Mouse (Mus musculus) frontal cortex, postnatal 36 days (tissue): ENCODE results near the gene Uaca.

Experiments
- DNase-seq, 2 experiments: peaks; one replicate each; pipeline ENCODE4 v3.0.0; 2022; ENCODE audit warnings: low spot score in 2 of 2

Uaca gene

GRCm38 (mm10) chr9:60878630-60879029, 84.3 kb downstream of the Uaca start:
- no peak for DNase-seq

DNA sequence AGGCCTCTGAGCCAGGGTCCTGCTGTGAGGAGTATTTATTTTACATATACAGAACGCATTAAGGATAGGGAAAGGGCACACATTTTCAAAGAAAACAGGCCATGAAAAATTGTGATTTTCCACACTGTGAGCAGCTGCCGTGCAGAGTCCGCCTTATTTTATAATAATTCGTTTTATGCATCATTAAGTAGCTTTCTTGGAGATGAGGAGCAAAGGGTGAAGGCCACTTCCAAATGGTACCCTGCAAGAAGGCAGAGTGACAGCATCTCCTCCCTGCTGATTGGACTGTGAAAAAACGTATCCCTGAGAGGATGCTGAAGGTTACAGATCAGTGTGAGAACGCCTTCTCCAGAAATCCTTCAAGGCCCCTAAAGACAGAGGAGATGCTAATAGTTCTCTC, 90.8 kb downstream of the Uaca start:
- no peak for DNase-seq

GRCm38 (mm10) chr9:60886431-60887371, 92.4 kb downstream of the Uaca start:
- DNase-seq = peak; percentile 21 to 34

DNA sequence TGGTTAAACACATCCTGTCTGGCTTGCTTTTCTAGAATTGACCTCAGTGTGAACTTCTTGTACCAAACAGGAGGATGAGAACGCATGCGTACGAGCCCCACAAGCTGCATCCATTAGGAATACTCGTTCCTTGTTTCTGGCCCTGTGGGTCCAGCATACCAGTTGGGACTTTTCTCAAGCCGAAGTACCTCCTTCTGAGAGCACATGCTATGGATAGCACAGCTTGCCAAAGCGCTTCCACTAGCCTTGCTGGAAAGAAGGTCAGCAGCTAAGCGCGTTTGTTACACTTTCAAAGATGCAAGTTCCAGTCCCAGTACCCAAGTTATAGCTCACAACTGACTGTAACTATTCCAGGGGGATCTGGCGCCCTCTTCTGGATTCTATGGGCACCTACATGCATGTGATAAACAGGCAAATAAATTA, 93.1 kb downstream of the Uaca start:
- peak in 1 of 2 experiments; percentile 14 for DNase-seq

DNA sequence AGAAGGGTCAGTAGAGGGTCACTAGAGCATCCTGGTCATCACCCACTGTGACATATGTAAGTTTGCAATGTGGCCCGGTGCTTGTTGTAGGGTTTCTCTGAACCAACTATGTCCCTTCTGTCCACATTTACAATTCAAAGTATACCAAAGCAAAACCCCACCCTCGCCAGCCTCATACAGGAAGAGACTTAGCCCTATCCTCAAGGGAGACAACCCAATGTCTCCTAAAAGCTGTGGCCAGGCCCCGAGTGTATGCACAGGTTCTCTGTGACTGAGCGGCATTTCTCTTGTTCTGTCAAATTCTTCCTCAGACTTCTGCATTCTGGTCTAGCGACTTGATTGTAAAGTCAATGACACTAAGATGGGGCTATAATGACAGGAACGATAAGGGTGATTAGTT, 99.2 kb downstream of the Uaca start:
- no peak for DNase-seq

DNA sequence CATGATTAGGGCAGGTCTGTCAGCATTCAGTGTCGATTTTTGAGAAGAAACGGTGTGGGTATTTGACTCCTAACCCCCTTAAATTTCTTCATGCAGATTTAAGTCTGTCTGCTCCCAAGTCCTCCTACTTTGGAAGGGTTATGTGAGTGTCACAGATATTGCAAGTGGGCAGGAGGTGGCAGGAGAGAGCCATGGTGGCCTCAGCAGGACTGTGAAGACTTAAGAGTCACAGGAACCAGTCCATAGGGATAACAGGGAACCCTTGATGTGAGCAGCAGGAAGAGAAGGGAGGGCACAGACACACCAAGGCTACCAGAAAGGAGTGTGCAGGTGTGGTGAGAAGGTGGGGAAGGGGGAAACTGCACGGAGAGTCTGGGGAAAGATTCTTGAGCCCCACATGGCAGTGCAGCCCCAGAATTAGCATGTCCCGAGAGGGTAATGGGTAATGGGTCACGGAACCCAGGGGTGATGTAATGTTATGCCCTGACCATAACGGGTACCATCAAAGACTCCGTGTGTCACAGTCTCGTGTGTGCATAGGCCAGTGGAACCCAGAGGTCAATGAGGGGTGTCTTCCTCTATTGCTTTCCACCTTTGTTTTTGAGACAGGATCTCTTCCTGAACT, 101.3 kb downstream of the Uaca start:
- DNase-seq = peak; percentile 41 to 69

GRCm38 (mm10) chr9:60898291-60899020, 104.1 kb downstream of the Uaca start:
- no peak for DNase-seq

DNA sequence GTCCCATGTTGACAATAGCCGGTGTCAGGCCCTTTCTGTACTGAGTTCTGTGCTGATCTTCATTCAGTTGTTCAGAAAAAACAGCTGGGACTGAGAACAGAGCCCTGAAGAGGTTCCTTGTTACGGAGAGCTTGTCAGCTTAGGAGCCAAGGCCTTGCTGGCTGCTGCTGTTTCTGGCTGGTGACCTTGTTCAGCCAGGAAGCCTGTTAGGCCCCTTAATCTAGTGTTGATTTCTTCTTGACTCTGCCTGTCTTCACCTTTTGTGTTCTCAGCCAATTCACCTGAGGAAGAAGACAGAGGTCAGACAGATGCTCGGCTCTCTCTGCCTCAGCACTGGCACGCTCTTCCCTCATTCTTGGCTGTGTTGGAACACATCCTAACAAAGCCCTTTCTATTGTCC, 104.9 kb downstream of the Uaca start:
- no peak for DNase-seq

DNA sequence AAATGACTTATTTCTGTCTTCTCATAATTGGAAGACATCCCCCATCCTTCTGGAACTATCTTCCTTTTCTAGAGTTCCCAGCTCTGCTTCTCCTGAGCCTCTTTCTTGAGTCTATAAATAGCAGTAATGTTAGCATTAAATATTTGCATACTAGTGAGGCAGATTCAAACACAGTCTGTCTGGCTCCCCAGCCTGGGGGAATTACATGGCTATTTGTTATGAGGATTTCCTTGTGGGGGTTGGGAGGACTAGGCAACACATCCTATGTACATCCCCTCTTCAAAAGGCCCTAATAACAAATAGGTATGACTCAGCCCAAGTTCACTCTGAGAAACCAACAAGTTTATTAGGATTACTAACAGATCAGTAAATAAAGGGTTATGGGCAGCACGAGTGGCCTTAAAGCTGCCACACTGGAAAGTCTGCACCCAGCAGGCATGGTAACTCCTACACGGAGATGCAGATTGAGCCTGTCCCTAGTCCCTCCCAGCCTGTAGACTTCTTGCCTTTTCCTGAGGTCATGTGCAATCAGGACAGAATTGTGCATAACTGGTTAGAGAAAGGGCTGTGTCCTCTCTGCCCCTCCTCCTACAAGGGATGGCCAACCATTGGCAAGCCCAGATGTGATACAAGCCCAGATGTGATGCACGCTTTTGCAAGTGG, 105.6 kb downstream of the Uaca start:
- DNase-seq = no peak

- DNase-seq = no peak
Measured at GRCm38 (mm10) chr9:60912266-60912665, 117.9 kb downstream of the Uaca start.

- DNase-seq = no peak
Measured at GRCm38 (mm10) chr9:60913626-60914025, 119.3 kb downstream of the Uaca start.

- no peak for DNase-seq
Measured at GRCm38 (mm10) chr9:60919936-60920672, 125.8 kb downstream of the Uaca start.

- DNase-seq = no peak
Measured at GRCm38 (mm10) chr9:60920673-60921062, 126.3 kb downstream of the Uaca start.

DNA sequence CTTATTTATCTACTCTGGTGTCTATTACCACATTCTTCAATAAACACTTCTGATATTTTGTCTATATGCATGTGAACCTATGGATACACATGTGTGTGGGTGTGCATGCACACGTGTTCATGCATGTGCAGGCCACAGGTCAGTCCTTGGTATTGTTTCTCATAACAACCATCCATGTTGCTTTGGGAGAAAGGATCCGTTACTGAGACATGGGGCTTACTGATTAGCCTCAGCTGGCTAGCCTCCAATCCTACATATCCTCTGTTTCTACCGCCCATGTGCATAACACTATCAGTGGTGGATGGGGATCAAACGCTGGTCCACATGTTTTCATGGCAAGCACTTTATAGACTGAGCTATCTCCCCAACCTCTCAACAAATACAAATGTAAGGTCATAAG, 126.9 kb downstream of the Uaca start:
- DNase-seq = no peak

- DNase-seq = no peak
Measured at GRCm38 (mm10) chr9:60921831-60922230, 127.5 kb downstream of the Uaca start.

DNA sequence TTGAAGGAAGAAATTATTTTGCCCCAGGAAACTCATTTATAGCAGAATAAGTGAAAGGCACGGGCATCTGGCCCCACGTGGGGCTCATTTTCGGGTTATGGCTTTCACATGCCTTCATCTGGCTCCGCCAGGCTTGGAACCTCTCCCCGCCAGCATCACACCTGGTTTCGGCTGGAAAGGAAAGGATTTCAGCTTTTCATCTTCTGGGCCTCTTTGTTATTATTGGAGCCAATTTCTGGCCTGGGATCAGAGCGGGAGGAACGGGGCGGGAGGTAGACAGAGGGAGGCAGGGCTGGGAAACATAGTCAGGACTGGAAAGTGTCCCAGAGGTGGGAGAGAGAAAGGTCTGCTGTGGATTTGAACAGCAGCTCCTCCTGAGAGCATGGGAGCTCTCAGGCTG, 132.0 kb downstream of the Uaca start:
- DNase-seq = no peak

GRCm38 (mm10) chr9:60929290-60929983, 135.1 kb downstream of the Uaca start:
- DNase-seq = no peak
